Mouse (Mus musculus): ENCODE measurements around the gene Nova2.

DNA sequence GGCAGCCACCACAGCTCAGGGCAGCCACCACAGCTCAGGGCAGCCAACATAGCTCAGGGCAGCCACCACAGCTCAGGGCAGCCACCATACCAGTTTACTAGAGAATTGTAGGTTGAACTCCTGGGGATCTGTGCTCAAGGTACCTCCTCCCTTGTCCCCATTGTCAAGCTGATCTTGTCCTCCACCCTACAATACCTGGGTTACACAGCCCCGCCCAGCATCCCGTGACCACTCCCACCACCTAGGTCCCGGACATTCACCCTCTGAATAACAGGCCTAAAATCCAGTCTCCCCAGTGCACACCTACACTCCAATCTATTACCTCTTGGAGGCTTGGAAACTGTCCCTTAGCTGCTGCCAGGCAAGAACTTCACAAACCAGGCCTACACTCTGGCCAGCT lies 20.7 kb upstream of the Nova2 start:
- TF ChIP-seq POLR2A (IDR thresholded peaks at IDR 0.05; ENCODE audit: insufficient read depth, low read depth, low read length) (no peak), CTCF (IDR thresholded peaks at IDR 0.05; ENCODE audit: insufficient read depth, low read depth, low read length) (no peak)
